Mouse (Mus musculus): ENCODE results near the gene Olfr1046.
"Not testable (repeated sequence)": the region's sequence is repeated elsewhere in the genome, so short reads cannot be mapped to it uniquely, and the experiment has no call there.

The Olfr1046 gene

DNA sequence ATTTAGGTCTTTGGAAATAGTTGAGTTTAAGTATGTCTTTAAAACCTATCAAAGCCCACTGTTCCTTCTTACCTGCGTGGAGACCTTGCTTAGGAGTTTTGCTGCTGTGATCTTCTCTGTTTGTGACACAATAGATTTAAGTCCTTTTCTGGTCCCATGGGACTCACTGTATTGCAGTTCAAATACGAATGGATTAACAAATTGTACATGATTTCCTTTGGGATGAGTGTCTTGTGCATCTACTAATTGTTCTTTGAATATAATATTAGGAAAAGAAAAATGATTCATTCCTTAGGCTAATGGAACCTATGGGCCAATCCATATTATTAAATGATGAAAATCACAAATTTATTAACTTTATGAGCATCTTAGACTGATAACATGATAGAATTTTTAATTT, at the start of gene Olfr1046:
Gene Olfr1046 (minus strand): TSS at position 101 of the 400 bp plus-strand sequence.
- no peak for DNase-seq (ENCODE audit: low read depth)

DNA sequence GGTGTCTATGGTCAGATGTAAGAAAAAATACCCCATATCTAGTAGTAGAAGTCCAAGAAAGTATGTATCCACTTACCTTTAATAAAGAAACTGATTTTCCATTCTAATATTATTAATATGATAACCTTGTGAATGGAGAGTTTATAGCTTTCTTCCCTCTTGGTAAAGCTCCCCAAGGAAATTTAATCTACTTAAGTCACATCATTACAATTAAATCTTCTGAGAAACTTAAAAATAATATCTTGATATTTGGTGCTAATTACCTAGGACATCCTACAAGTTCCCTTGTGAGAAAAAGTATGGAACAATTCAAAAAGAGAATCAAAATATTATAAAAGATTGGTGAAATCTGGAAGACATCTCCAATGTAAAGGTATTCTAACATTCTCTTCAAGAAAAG, 39.1 kb upstream of the Olfr1046 start, which contains the start of gene Olfr1049:
Gene Olfr1049 (minus strand): TSS at position 101 of the 400 bp plus-strand sequence.
- DNase-seq (ENCODE audit: low read depth): not testable (repeated sequence)

DNA sequence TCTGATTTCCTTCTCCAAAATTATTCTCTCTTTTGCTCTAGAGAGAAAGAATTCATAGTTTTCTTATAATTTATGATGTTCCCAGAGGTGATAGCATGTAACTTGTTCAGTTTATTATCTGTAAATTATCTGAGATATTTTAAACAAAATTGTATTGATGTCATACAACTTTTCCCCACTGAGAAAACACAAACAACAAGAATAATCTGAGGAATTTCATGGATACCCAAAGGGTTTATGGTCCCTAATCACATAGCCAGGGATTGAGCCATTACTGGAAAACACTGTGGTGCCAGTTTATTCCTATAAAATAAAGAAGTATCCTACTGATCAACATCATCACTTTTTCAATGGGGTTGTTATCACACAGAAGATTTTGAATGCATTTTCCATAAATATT, 21.1 kb upstream of the Olfr1046 start, which contains the start of gene Olfr1048:
Gene Olfr1048 (minus strand): TSS at position 101 of the 400 bp plus-strand sequence.
- DNase-seq (ENCODE audit: low read depth): no peak

DNA sequence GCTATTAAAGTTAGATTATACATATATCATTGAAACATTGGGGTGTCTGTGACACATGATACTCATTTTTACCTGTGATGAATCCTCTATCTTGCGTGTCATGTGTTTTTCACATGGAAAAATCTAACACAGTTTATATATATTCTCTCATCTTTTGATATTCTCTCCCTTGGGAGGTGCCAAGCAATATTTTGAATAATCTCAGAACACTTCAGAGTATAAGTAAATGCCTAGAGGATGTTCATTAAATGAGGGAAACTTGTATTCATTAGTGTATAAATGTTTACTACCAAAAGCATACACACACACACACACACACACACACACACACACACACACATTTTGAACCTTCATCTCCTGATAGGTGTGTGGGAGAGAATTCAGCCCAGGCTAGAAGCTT, 12.2 kb upstream of the Olfr1046 start, which contains the start of gene Olfr1047:
Gene Olfr1047 (minus strand): TSS at position 101 of the 400 bp plus-strand sequence.
- no peak for DNase-seq (ENCODE audit: low read depth)

DNA sequence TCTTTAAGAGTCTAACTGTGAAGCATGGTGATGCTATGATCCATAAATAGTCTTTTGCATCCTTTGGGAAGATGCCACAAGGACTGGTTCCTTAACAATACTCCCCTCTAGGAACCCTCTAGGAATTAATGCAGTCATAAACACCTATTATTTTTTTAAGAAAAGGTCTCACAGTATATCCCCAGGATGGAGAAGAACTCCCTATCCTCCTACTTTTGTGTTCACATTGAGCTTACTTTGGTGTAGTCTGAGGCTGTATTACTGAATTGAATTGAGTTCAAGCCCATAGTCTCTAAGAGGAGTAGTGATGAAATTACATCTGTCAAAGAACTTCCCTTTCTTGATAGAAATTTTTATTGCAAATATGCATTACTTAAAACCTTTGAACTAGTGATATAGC, 16.2 kb downstream of the Olfr1046 start, which contains the start of gene Olfr1045:
Gene Olfr1045 (minus strand): TSS at position 101 of the 400 bp plus-strand sequence.
- no peak for DNase-seq (ENCODE audit: low read depth)

DNA sequence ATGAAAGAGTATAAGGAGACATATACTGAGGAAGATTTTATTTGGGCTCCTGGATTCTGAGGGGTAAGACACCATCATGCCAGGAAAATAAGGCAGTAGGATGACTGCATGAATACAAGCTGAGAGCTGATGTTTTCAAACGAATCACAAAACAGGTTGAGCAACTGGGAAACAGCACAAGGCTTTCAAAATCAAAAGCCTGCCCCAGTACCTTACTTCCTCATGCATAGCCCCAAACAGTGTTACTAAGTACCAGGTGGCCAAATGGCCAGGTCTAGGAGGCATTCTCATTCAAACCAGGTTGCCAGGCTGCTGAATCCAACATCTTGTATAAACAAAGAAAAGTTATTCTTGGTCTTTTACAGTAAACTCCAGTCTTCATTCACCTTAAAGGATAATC, 23.3 kb downstream of the Olfr1046 start:
- DNase-seq (ENCODE audit: low read depth): no peak

DNA sequence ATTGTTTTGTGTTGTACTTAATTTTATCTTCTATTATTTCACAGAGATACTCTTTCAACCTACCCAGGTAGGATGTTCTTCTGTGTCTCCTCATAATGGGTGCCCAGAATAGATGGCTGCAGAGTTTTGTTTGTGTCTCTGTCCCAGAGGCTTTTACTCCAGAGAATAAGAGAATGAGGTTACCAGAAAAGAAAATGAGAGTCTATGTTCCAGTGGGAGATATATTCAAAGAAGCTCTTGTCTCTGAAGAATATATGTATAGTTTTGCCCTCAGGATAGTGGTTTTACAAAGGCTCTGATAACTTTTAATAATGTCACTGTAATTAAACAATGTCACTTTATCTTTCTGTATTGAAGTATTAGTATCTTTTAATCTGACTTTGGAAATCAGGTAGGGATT, 33.5 kb downstream of the Olfr1046 start, which contains the start of gene Olfr52:
Gene Olfr52 (minus strand): TSS at position 101 of the 400 bp plus-strand sequence.
- no peak for DNase-seq (ENCODE audit: low read depth)

DNA sequence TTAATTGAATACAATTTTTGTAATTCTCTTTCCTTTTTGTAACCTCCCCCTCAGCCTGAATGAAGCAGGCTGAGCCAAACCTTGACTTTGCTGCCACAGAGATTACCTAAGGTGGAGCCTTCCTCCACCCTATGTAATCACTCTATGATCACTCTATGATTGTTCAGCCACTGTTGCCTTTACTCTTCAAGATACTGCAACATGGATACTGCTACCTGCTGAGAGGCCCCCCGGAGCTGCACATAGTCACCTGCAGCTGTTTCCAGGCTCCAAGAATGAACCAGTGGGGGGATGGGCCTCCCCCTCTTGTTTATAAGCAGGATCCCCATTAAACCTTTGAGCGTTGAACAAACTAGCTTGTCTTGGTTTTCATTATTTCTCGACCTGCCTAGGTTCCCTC, 39.2 kb downstream of the Olfr1046 start:
- no peak for DNase-seq (ENCODE audit: low read depth)

DNA sequence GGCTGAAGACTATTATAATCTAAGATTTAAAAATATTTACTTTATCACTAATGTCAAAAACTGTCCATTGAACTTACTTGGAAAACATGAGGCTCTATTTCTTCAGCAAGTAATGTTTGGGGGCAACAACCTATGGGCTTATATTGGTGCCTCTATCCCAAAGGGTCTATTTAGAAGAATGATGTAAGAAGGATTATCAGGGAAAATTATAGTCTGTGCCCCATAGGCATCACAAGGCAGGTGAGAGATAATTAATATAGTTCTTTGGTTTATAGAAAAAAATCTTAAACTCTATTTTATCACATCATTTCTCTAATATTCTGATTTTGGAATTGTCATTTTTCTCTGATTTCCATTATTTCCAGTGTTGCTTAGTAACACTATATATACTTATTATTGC, 41.4 kb downstream of the Olfr1046 start, which contains the start of gene Olfr1044:
Gene Olfr1044 (minus strand): TSS at position 101 of the 400 bp plus-strand sequence.
- no peak for DNase-seq (ENCODE audit: low read depth)

DNA sequence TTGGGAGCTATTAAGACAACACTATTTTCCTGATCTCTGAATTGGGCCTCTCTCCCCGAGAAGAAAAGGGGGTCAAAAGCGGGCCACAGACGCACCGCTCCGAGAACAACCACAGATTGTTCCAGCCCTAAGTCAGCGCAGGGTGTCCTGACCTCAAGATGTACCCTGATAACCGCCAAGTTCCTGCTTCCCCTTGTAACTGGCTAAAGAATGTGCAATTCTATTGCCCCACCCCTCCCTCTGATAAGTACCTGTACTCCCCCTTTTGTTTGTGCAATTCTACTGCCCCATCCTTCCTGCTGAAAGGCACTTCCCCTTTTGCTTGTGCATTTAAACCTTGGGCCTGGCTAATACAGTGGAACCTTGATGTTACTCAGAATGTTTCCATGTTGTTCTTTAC, 43.7 kb downstream of the Olfr1046 start:
- not testable (repeated sequence) for DNase-seq (ENCODE audit: low read depth)

DNA sequence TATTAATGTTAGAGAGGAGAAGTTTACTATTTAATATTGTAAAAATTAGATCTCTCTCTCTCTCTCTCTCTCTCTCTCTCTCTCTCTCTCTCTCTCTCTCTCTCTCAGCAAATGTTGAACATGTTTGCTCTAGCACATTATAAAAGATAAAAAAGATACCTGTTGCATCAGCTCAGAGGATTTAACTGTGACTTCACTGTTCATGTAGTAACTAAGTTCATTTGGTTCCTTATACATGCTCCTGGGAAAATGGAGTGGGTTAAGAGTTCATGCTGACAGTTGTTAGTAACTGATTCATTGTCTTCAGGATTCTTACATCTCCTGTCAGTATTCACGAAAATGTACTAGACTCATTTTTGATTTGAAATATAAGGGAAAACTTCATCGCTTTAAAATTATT, 51.7 kb downstream of the Olfr1046 start, which contains the start of gene Olfr1043:
Gene Olfr1043 (minus strand): TSS at position 101 of the 400 bp plus-strand sequence.
- no peak for DNase-seq (ENCODE audit: low read depth)

Measured in induced T-regulatory cell, adult 2 months (primary cell).